Mouse (Mus musculus) liver, adult 2 months (tissue): Measurements from ENCODE around the gene Ier2. TPM values are rescaled to one million over a fixed set of nuclear protein-coding genes. Genes with fewer than 3 reads are reported as not detected.
"Not testable (repeated sequence)": the region's sequence is repeated elsewhere in the genome, so short reads cannot be mapped to it uniquely, and the experiment has no call there.

ENCODE experiments used
- DNase-seq: peaks from one replicate; pipeline ENCODE4 v3.0.0-alpha.2; 2011; ENCODE audit warnings: low read depth, low spot score; ENCODE audit errors: extremely low read depth
- H3K27ac ChIP-seq: fragments of 200-500 bp; replicated peaks from 2 replicates; pipeline ENCODE4 v1.5.1; 2012; ENCODE audit warnings: low read depth, mild to moderate bottlenecking, control low read depth, inconsistent platforms, low read length; ENCODE audit not compliant: insufficient read depth
- H3K27me3 ChIP-seq: fragments of 200-500 bp; 2 replicates; pipeline ENCODE4 v1.6.1; 2012; ENCODE audit warnings: mild to moderate bottlenecking, moderate library complexity, low read length, inconsistent platforms; ENCODE audit not compliant: control insufficient read depth, insufficient read depth
- H3K36me3 ChIP-seq: fragments of 200-500 bp; 2 replicates; pipeline ENCODE4 v1.6.1; 2012; ENCODE audit warnings: low read length, inconsistent platforms; ENCODE audit not compliant: control insufficient read depth, insufficient read depth
- H3K4me1 ChIP-seq: fragments of 200-500 bp; 2 replicates; pipeline ENCODE4 v1.6.1; 2011; ENCODE audit warnings: low read length; ENCODE audit not compliant: control insufficient read depth, insufficient read depth
- H3K4me3 ChIP-seq: fragments of 200-500 bp; 2 replicates; pipeline ENCODE4 v1.5.1; 2011; ENCODE audit warnings: low read depth, mild to moderate bottlenecking, control low read depth, low read length, moderate library complexity; ENCODE audit not compliant: insufficient read depth
- H3K79me2 ChIP-seq: fragments of 200-500 bp; 2 replicates; pipeline ENCODE4 v1.6.1; 2012; ENCODE audit warnings: inconsistent platforms, mild to moderate bottlenecking, low read length, moderate library complexity; ENCODE audit not compliant: control insufficient read depth, insufficient read depth
- H3K9ac ChIP-seq: fragments of 200-500 bp; 2 replicates; pipeline ENCODE4 v1.6.1; 2012; ENCODE audit warnings: low read depth, mild to moderate bottlenecking, control low read depth, inconsistent platforms, low read length
- CTCF ChIP-seq: fragments of 200-500 bp; IDR thresholded peaks from 2 replicates; pipeline ENCODE4 v1.5.1; 2011; ENCODE audit warnings: low read depth, low read length, control low read depth
- POLR2A ChIP-seq: fragments of 200-500 bp; IDR thresholded peaks from 2 replicates; pipeline ENCODE4 v1.6.1; 2011; ENCODE audit warnings: low read length, control low read depth; ENCODE audit not compliant: insufficient read depth; ENCODE audit errors: extremely low read depth
- WGBS: fragments of 180-500 bp; shearing (Covaris S2); methylation state at CpG from one replicate; pipeline ENCODE4 v1.1.7; 2018; 5-methylcytosine and 5-hydroxymethylcytosine counted together
- polyA plus RNA-seq: library from polyadenylated mRNA; depleted of rRNA; stranded (reverse); fragments of >200 nt; gene quantifications from 2 replicates; pipeline ENCODE4 v1.2.3, GENCODE M21; 2012
- total RNA-seq: library from RNA; depleted of rRNA; stranded (reverse); fragments of >200 nt; gene quantifications from 2 replicates; pipeline ENCODE4 v1.2.3, GENCODE M21; 2014

Gene Ier2
- total and polyA plus RNA-seq, 2 experiments, result 12.0 to 13.1 TPM

DNA sequence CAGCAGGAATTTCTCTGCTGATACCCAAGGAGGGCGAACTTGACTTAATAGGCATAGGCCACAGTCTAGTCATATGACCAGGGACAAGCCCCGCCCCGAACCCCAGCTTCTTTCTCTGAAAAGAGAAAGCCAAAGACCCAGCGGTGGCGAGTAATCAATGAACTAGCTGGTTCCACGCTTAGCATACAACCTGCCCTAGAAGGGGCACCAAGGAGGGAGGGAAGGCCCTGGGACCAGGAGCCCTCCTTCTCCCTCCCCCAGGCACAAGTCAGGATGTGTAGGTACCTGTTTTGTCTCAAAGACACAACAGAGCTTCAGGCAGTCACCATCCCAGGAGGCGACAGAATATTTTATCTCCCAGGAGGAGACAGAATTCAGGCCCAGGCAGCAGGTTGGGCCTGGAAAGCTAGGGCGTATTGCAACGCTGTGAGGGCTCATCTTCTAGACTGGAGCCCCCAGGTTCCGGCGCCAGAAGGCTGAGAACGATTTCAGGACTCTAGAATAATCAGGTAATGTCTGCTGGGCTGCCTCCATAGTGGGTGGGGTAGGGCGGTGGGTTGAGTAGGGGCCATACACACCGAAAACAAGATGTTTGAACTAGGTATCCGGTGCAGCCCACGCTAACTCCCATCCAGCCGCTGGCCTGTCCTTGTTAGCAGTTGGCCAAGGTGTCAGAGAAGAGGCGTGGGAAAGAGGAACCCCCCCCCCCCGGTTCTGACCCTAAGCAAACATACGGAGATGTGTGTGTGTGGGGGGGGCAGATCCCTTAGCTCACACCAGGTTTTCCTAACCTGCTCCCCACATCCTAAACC lies 23.7 kb upstream of the Ier2 start, which contains the start of gene Trmt1:
Gene Trmt1 (plus strand): TSS at position 117 of the 812 bp plus-strand sequence.
- WGBS, result 9% methylated on average over 20 of the region's 20 CpGs
- H3K4me3 ChIP-seq, result peak within 1 kb of the TSS; percentile 85
- H3K9ac ChIP-seq, result peak within 1 kb of the TSS; percentile 88
- H3K79me2 ChIP-seq, result peaks cover 34% of the 10 kb centered on the region
- peaks cover 20% of the 10 kb centered on the region for H3K4me1 ChIP-seq
- no peaks in the 10 kb centered on the region; the same call in 1 of the 2 replicates for H3K36me3 ChIP-seq
- H3K27me3 ChIP-seq, result no peaks in the 10 kb centered on the region
- TF ChIP-seq POLR2A (no peak), CTCF (no peak)
- no peak for DNase-seq
- H3K27ac ChIP-seq, result no peak within 1 kb of the TSS; the same call in 1 of the 2 replicates

DNA sequence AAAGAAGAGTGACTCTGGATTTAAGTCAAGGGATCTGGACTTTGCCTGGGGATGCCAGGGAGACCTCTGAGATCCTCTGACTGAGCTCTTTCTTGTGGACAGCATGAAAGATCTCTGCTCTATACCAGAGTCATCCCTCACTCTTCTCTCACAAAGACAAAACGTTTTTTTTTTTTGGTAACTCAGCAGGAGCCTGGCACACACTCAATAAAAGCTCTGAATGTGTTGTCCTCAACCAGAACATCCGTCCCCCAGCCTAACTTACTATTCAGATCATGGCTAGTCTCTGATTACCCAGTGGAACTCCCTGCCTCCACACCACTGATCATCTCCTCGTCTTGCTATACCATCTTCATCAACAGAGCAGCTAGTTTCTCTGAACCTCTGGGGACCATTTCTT lies 21.9 kb upstream of the Ier2 start:
- TF ChIP-seq POLR2A (no peak), CTCF (no peak)
- Histone ChIP-seq H3K79me2 (peaks cover 39% of the 10 kb centered on the region), H3K27ac (no peak overlapping the region), H3K36me3 (no peaks in the 10 kb centered on the region), H3K4me1 (peaks cover 16% of the 10 kb centered on the region), H3K9ac (no peak overlapping the region), H3K27me3 (no peaks in the 10 kb centered on the region), H3K4me3 (no peak overlapping the region)
- DNase-seq, result no peak
- WGBS, result 69% methylated on average over 3 of the region's 3 CpGs

DNA sequence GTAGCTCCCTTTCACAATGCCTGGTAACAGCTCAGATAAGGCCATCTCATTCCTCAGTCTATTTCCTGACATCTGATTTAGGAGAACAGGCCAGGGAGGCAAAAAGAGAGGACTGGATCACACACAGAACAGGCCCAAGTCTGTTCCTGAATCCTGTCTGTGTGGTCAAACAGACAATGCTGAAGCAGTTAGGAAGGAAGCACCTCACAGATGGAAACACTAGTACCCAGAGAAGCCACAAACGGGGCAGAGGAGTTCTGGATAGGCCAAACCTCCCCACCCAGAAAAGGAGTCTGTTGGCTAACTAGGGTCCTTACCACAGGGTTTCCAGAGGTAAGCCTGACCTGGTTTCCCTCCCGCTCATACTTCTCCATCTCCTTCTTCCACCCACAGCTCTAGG lies 19.6 kb upstream of the Ier2 start:
- Histone ChIP-seq H3K4me1 (peaks cover 12% of the 10 kb centered on the region), H3K9ac (no peak overlapping the region), H3K27ac (no peak overlapping the region), H3K4me3 (no peak overlapping the region), H3K79me2 (peaks cover 34% of the 10 kb centered on the region), H3K27me3 (no peaks in the 10 kb centered on the region), H3K36me3 (no peaks in the 10 kb centered on the region)
- TF ChIP-seq CTCF (no peak), POLR2A (no peak)
- DNase-seq, result no peak
- WGBS, result 89% methylated on average over 2 of the region's 2 CpGs

DNA sequence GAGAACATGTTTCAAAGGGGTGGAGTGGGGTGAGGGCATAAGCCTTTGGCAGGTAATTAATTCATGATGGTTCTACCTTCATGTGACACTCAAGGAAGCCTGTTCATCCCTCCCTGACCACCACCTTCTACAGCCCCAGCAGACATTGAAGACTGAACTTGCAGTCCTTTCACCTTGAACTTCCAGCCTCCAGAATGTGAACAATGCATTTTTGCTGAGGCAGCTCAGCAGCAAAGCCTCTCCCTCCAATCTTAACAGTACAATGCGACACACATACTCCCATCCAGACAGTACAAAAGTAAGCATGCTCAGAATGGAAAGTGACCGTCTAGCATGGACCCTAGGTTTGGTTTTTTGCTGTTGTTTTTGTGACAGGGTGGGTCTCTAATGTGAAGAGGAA lies 18.8 kb upstream of the Ier2 start:
- TF ChIP-seq CTCF (no peak), POLR2A (no peak)
- Histone ChIP-seq H3K27me3 (no peaks in the 10 kb centered on the region), H3K27ac (no peak overlapping the region), H3K4me3 (no peak overlapping the region), H3K4me1 (peaks cover 9% of the 10 kb centered on the region), H3K79me2 (peaks cover 28% of the 10 kb centered on the region), H3K9ac (no peak overlapping the region), H3K36me3 (no peaks in the 10 kb centered on the region)
- 79% methylated on average over 2 of the region's 2 CpGs for WGBS
- DNase-seq, result no peak

DNA sequence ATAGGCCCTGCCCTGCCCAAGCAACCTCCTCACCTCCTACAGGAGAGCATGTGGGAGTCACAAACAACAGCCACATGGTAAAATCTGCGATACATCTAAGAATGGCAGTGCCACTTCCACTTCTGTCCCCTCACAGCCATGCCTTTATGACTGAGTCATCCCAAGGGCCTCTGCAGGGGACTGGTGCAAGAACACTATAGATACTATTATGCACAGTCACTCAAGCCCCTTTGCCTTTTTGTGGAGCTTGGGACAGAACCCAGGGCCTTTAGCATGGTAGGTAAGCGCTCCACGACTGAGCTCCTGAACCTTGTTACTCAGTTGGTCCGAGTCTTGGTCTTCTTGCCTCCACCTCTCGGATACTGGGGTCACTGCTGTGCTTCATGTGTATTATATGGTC lies 14.7 kb upstream of the Ier2 start:
- Histone ChIP-seq H3K27ac (no peak overlapping the region), H3K36me3 (peaks cover 8% of the 10 kb centered on the region), H3K79me2 (peaks cover 12% of the 10 kb centered on the region; the same call in 1 of the 2 replicates), H3K9ac (no peak overlapping the region), H3K27me3 (no peaks in the 10 kb centered on the region), H3K4me1 (peaks cover 1% of the 10 kb centered on the region), H3K4me3 (no peak overlapping the region)
- 95% methylated on average over 5 of the region's 5 CpGs for WGBS
- TF ChIP-seq POLR2A (no peak), CTCF (no peak)
- no peak for DNase-seq

DNA sequence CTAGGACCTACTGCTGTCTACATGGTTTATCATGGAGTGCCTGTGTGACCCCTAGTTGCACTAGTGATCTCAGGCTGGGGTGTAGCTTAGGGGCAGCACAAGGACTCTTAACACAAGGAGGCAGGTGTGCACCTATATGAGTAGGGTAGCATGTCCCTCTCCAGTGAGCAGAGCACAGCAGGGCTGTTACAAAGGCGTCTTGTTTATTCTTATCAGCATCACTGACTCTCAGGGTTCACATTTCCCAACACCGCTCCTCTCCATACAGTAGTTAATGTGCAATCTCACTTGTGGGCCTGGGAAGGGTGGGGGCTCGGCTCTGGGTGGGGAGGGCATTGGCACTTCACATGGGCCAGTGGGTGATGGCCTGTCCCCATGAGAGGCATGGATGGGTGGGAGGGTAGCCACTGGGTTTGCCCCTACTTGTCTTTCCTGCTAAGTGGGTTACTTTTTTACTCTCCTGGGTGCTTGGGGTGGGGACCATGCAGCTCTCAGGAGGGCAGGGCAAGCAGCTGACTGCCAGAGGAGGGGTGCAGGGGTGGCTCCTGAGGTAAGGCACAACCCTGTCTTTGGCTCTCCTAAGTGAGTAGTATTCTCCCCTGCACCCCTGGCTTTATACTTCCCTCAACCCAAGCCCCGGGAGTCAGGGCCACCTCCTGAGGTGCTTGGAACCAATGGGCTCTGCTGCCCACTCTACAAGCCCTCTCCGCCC lies 7.8 kb upstream of the Ier2 start:
- H3K27ac ChIP-seq, H3K79me2 ChIP-seq: not testable (repeated sequence)

More for the DNA sequence above, 7.8 kb upstream of the Ier2 start:
- WGBS, result 54% methylated on average over 5 of the region's 5 CpGs
- H3K9ac ChIP-seq, H3K4me3 ChIP-seq, H3K4me1 ChIP-seq, H3K27me3 ChIP-seq, DNase-seq, H3K36me3 ChIP-seq: not testable (repeated sequence)
